Mouse (Mus musculus): ENCODE measurements around the gene Rbm42. TPM values are rescaled to one million over a fixed set of nuclear protein-coding genes. Genes with fewer than 3 reads are reported as not detected.

Gene Rbm42
- polyA plus RNA-seq, 2 experiments from 2014 or later: 25.6 to 37.9 TPM

DNA sequence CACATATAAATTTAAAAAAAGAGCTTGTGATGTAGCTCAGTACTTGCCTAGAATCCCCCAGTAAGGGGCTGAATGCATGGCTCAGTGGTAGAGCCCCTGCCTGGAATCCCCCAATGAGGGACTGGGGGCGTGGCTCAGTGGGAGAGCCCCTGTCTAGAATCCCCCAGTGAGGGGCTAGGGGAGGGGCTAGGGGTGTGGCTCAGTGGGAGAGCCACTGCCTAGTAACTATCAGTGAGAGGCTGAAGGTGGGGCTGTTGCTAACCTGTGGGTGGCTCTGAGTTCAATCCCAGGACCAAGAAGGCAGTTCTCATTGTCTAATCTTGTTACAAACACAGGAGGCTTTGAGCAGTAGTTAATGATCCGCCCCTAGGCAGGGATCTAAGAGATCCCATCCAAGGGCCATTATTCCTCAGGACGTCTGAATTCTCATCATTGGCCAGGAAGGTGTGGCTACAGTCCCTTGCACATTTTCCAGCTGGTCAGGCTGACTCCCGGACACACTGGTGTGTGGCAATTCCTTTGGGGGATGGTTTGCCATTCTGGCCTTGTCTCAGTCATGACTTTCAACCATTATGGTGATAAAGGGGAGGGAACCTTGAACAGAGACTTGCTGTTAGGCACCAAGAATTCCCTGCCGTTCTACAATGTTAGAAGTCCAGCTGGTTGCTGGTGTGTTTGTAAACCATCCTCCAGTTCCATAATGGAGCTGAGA lies 34.9 kb downstream of the Rbm42 start:
- no peak for ATAC-seq

DNA sequence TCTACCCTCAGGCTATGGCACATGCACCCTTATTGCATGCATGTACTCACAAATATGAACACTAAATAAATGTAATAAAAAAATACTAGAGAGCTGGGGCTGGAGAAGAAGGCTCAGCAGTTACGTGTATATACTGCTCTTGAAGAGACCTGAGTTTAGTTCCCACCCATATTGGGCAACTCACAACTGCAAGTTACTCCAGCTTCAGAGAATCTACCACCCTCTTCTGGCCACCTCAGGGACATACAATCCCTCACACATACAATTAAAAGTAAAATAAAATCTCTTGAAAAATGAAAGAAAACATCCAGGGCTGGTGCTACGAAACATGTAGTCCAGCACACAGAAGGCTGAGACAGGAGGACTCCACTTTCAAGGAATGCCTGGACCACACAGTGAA lies 35.7 kb downstream of the Rbm42 start:
- ATAC-seq: no peak

DNA sequence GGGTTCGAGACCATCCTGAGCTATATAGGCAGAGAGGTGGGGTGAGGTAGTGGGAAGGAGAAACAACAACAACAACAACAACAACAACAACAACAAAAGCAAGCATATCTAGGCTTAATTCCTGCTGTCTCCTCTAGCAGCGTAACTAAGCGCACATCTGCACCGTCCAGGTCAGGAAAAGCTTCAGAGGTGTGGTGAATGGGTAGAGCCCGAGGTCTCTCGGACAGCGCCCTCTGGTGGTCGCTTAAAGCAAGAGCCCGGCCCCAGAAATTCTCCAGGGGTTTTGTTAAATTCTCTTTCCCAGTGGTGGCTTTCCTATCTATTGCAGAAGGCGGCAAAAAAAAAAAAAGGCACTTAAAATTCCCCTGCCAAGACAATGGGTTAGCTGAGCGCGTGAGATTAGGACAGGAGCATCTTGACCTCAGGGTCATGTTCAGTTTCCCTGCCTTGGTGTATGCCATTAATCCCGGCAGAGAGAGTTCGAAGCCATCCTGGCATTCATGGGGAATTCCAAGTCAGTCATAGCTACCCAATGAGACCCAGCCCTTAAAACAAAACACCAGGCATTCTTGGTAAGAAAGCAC lies 36.5 kb downstream of the Rbm42 start:
- ATAC-seq: peak; percentile 65

DNA sequence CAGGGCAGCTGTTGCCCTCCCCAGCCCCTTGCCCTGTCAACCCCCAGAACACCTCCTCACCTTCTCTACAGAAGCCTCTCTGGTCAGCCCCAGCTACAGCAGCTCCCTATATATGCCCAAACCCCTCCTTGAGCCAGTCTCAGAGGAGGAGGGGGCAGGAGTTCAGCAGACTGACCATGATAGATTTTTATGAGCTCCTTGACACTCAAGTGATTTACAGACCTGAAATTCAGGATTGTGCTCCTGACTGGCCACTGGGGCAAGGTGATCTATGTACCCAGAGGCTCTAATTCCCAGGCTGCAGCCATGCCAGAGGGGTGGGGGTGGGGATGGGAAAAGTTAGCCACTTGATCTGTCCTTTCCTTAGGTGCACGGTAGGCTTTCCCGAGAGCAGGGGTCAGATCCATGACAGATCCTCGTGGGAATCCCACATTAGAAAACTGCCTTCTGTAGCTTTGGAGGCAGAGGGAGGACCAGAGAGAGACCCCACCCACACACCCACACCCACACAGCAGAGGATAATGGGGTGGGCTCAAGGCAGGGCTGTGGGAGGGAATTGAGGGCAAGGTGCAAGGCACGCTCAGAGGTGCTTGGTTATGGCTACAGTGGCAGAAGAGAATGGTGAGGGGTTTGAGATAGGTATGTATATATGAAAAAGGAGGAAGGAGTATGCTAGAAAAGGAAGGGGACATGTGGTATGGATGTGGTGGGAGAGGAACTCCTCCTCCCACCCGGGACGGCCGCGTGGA lies 37.3 kb downstream of the Rbm42 start, which contains the start of gene Upk1a:
Gene Upk1a, minus strand, starts transcription at position 194 of the 749 bp plus-strand sequence.
- ATAC-seq: no peak

DNA sequence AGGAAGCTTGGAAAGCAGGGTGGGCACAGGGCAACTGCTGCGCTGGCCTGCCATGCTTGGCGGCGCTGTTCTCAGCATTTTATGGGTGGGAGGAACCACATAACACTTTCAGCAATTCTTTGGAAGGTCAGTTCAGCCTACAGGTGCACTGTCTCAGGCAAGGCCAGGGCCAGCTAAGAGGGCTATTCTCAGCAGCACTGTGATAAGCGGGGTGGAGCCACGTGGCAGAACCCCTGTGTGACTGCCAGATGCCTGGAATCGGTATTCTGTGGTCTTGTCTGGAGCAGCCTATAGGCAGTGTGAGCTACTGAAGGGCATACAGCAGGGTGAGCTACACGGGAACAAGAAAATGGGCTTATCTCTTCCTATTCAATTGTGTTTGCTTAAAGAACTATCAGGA lies 40.1 kb downstream of the Rbm42 start:
- ATAC-seq: no peak

DNA sequence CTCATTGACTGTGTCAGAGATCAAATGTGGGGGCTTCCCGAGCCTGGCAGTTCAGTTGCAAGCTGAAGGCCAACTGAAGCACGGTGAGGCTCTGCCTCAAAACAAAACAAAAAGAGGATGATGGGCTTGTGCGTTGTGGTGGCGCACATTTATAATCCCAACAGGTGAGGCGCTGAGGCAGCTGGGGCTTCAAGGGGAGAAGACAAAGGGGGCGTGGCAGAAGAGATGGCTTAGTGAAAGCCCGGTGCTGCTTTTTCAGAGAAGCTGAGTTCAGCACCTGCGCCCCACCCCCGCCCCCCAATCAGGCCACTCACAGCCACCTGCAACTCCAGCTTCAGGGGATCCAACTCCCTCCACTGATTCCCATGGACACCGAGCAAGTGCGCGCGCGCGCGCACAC lies 41.6 kb downstream of the Rbm42 start:
- no peak for ATAC-seq

DNA sequence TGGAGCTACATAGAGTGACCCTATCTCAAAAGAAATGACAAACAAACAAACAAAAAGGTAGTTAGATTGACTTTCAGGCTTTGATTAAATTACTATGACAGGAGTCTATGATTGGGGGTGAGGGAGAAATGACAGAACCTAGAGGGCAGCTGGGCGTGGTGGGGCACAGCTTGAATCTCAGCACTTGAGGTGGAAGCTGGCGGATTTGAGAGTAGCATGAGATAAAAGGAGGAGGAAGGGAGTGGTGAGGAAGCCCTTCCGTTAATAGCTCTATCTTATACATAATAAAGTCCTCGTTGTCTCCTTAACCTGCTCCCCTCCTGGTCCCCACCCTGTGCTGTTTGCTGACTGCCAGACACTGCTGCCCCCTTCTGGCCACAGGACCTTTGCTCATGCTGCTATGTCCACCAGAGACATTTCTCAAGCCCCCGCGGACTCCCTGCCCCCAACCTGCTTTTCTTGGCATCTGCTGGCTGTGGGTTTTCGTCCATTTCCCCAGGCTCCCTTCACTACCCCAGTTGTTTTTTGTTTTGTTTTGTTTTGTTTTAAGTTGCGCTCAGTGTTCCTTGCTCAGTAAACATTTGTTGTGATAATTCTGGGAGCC lies 42.3 kb downstream of the Rbm42 start:
- peak; percentile 76 for ATAC-seq

DNA sequence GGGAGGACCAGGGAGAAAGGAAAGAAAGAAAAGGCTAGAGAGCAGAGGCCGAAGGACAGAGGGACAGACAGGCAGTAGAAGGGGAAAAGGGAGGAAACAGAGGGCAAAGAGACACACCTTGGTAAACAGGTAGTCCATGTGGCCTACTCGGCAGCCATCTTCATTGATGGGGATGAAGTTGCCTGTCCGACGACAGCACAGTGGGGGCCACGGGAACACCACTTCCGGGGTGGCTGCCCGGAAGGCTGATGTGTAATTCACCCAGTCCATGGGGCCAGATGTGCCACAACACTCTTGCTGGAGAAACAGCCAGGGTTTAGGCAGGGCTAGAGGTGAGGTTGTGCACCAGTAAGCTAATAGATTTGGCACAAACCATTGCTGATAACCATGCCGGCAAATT lies 45.2 kb downstream of the Rbm42 start:
- ATAC-seq: no peak

DNA sequence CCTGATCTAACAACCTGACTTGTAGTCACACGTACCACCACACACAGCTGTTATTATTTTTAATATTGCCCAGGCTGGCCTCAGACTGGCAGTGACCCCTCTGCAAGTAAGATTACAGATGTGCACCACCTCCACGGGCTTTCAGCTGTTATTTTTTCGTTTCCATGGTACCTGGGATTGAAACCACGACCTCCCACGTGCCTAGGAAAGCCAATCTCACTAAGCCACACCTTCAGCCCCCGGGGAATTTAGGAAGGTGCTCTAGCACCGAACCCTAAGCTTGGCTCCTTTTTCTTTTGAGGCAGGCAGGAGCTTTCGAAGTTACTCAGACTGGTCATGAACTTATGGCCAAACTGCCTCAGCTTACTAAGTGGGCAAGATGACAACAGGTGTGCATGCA lies 45.7 kb downstream of the Rbm42 start:
- no peak for ATAC-seq

DNA sequence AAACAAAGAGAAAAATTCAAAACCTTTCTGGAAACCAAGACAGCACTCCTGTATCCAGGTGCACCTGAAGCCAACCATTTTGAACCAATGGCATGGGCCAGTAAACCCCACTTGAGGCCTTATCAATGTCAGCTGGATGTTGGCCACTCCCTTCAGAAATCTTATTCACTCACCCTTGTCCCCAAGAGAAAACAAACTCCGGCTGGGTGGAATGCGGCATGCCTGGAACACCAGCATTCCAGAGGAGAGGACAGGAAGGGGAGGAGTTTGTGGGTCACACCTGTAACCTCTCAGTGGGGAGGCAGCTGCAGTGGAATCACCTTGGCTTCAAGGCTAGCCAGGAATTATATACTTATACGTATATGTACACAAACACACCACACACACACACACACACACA lies 47.5 kb downstream of the Rbm42 start:
- ATAC-seq: no peak

DNA sequence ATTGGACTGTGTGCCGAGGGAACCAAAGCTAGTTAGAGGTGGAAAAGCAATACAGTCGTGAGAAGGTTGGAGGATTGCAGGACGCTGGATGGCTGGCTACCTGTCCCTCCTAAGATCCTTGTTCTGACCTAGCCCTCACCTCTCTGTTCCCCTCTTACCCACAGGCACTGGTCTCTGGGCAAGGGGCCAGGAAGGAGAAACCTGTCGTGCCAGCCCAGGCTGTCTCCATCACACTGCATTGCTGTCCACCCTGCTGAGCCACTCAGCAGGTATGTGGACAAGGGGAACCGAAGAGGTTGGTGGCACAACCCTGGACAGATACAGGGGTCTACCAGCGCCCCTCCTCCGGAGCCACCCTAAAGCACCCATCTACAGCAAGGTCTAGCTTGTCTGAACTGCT lies 49.5 kb downstream of the Rbm42 start:
- ATAC-seq: no peak

DNA sequence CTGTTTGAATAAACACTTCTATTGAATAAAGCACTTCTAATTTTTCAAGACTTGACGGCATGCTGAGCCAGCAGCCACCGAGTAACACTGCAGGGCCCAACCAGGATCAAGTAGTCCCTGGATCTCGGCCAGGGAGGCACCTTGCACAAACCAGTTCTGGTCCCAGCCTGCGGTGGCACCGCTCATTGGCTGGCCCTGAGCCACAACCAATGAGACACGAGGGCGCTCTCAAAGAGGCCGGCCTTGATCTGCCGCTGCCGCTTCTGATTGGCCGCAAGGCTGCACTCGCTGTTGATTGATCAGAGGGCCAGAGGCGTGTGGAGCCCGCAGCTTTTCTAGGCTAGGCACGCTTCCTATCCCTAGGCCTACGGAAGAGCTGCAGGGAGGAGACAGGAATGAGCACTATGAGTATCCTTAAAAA lies 50.2 kb downstream of the Rbm42 start:
- peak; percentile 90 for ATAC-seq

DNA sequence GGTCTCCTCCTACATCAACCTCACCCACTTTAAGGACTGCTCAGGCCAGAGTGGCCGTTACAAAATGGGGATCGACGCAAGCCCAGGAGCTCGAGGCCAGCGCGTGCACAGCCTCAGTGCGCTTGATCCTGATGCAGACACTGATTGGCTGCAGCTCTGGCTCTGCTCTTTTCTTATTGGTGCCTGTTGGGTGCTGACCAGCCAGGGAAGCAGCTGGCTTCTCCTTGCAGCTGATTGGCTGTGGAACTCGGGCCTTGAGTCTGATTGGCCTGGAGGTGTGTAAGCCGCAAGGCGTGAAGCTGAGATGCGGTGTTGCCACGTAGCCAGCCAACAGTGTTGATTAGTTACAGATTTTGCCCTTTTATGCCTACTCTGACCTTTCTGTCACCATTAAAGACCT lies 51.3 kb downstream of the Rbm42 start, which contains the start of gene Zbtb32:
Gene Zbtb32, minus strand, starts transcription at position 124 of the 400 bp plus-strand sequence.
- no peak for ATAC-seq

DNA sequence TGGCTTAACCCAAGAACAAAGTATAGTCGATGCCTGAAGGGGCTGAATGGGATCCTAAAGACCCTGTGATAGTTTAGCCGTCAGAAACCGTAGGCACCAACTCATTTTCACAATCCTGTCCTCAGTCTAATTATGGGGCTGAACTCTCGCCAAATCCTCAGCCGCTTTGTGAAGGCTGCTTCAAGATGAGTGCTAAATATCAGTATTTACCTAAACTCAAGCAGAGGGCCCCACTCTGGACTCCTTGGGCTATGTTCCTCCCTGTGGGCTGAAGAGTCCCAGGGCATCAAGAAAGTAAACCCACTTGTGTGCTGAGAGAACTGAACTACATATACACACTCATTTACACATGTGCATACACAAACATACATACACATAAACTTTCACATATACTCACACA lies 53.3 kb downstream of the Rbm42 start:
- no peak for ATAC-seq

DNA sequence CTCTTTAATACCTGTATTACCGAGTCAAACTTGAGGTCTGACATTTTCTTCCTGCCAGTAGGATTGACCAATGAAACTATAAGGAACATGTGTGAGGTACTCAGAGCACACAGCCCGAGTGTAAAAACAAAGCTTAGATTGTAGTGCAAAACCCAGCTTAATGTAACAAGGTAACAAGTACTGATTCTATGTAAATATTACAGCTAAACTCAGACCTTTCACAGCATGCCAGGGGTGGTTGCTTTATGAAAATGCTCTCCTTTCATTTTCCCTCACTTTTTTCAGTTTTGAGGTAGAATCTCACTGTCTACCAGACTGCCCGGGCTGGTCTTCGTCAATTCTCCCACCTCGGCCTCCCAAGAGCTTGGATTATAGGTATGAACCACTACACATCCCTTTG lies 54.0 kb downstream of the Rbm42 start:
- ATAC-seq: no peak

DNA sequence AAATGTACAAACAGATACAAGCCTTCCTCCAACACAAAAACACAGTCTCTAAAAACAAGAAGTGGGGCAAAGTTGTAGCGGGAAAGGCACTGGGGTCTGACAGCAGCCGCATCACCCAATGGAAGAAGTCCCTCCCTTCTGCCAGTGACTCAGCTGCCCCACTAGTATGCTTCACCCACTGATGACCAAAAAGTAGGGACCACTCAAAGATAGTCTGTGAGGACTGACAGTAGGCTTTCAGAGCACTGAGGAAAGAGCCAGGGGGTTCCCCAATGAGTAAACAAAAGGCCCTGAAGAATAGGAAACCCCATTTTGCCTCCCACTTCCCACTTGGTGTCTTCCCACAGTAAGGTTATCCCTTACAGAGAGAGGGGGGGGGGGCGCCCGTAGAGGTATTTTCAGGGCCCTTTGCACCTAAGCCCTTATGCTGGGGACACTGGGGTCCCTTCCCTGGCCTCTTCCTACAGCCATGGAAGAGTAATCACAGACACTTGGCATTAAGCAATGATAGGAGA lies 55.5 kb downstream of the Rbm42 start:
- peak; percentile 38 for ATAC-seq

DNA sequence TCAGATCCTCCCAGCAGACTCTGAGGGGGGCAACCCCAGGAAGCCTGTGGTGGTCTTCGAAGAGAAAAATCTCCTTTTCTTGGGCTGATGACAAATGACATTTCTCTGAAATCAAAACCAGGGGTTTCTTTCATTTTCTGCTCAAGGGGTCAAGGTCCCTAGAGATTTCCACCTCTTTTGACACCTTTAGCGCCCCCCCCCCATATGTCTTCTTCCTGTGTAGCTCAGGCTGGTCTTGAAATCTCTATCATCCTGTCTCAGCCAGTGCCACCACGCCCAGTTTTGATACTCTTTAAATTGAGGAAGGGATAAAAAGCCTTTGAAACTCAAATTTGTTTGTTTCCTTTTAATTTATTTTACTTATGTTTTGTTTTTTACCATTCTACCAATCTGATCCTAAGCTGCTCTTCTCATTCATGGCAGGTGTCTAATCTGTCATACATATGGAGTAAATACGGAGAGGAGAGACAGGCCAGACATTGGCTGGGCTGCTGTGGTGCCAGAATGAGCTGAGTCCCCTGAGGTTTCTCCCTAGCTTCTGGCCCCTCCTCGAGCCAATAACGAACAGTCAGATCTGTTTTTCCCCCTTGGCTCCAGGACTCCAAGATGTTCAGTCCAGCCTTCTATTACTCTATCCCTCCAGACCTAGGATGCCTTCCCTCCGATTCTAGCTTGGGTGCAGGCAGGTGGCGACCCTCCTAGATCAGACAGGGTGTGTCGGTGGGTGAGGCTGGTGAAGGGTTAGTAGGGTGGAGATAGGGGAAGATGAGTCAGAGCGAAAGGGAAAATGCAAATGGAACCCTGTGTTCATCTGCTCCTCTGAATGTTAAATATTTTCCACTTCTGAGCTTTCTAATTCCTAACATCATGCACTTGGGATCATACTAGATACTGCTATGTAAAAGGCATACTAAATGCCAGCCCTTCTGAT lies 56.3 kb downstream of the Rbm42 start:
- peak; percentile 34 for ATAC-seq

DNA sequence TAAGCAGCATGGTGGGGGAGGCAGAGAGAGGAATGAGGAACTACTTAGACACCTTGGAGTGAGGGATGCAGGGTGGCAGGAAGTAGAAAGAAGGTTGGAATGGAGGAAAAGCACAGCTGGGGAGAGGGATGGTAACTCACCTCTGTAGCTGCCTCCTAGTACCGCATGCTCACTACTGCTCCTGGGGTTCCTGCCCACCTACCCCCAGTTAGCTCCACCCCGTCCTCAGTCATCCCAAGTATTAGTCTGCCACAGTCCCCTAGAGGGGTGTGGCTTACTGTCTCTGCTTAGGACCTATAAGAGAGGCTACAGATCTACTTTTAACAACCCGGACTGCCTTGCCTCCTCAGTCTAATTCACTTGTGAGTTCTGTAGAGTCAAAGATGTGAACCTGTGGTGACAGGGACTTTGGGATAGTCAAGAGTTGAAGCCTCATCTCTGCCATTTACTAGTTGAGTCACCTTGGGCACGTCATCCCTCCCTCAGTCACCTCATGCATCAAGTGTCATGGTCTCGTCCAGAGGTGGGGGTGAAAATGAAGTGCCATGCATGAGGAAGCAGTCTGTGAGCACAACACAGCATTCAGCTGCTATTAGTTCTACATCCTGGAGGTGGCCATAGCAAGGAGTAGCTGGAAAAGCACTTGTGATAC lies 57.2 kb downstream of the Rbm42 start:
- ATAC-seq: no peak

DNA sequence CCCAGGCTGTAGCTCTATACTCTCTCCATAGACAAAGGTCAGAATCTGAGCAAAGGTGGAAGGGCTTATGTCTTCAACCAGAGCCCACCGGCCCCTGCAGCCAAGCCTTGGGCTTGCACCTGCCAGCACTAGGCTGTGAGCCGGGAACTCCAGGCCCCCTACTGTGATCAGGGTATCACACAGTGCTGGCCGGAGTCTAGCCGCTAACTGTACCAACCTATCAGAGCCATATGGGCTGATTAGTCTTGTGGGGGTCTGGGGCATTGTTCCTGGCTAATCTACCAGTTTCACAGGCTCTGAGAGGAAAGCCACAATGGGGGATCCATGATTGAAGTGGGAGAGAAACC lies 58.5 kb downstream of the Rbm42 start:
- ATAC-seq: no peak

All from activated CD4-positive, CD25-positive, alpha-beta regulatory T cell, adult 4 months (primary cell).